Mouse (Mus musculus) erythroblast, embryonic 14.5 days (primary cell): ENCODE data around the gene Foxn3.

Source experiments
- GATA1 ChIP-seq: IDR thresholded peaks from 2 replicates; pipeline ENCODE4 v1.6.1; 2012; ENCODE audit warnings: low read length, inconsistent platforms, mixed read lengths
- TAL1 ChIP-seq: IDR thresholded peaks from 3 replicates; pipeline ENCODE4 v1.6.1; 2012; ENCODE audit warnings: low read length, inconsistent platforms, mixed read lengths

DNA sequence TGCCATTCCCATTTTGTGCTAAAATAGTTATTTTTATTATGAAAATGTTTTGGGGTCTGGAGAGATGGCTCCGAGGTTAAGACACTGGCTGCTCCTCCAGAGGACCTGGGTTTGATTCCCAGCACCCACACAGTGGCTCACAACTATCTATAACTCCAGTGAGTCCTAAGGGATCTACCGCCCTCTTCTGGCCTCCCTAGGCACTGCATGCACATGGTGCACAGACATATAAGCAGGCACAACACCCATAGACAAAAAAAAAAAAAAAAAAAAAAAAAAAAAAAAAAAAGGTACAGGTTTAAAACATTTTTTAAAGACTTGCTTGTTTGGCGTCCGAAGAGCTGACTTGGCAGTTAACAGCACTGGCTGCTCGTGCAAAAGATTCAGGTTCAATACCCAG lies 391.2 kb downstream of the Foxn3 start:
- TF ChIP-seq GATA1 (no peak), TAL1 (no peak)
